Mouse (Mus musculus): ENCODE results near the gene Trit1. TPM values are rescaled to one million over a fixed set of nuclear protein-coding genes. Genes with fewer than 3 reads are reported as not detected.

The Trit1 gene
- polyA plus RNA-seq, 1 experiment = 0.04 TPM

DNA sequence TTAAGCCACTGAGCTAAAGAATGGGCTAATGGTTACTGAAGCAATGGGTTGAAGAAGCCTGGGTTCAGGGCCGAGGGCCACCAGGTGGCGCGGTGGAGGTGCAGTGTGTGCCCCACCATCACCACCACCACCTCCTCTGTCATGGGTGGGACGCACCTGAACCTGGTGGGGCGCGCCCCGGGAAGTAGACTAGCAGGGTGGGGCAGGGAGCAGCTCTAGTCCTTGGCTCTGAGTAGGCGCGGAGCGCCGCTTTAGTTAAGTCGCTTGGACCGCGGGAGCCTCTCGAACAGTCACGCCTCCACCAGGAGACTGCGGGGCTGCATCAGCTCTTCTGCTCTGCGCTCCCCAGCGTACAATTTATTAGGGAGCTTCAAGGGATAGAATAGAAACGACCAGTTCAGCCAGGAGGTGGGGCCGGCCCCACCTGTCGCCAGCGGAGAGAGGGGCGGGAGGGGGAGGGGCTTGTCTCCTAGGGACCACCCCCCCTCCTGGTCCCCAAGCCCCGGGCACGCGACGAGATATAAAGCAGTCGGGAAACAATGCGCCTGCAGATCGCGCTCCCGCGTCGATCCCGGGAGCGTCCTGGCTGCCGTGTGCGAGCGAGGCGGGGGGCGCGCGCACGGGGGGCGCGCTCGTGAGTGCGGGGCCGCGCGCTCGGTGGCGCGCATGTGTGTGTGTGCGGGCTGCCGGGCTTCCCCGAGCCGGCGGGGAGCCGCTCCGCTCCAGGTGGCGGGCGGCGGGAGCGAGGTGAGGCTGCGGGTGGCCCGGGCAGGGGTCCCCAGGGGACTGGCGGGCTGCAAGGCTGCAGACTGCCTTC, 20.8 kb upstream of the Trit1 start, which contains the start of gene Mycl:
Mycl (plus strand) TSS at position 249 of the 817 bp plus-strand sequence.
- TF ChIP-seq GATA1 (IDR thresholded peaks at IDR 0.05; ENCODE audit: low read length) = no peak
- peak within 1 kb of the TSS; percentile 52 for H3K4me3 ChIP-seq (replicated peaks)
- peaks cover 67% of the 10 kb centered on the region for H3K27me3 ChIP-seq (ENCODE audit: control insufficient read depth)
- H3K36me3 ChIP-seq (ENCODE audit: control insufficient read depth) = no peaks in the 10 kb centered on the region
- no peaks in the 10 kb centered on the region; the same call in 1 of the 2 replicates for H3K9me3 ChIP-seq (ENCODE audit: control insufficient read depth, low read length)
- peaks cover 12% of the 10 kb centered on the region for H3K4me1 ChIP-seq (ENCODE audit: control insufficient read depth)

DNA sequence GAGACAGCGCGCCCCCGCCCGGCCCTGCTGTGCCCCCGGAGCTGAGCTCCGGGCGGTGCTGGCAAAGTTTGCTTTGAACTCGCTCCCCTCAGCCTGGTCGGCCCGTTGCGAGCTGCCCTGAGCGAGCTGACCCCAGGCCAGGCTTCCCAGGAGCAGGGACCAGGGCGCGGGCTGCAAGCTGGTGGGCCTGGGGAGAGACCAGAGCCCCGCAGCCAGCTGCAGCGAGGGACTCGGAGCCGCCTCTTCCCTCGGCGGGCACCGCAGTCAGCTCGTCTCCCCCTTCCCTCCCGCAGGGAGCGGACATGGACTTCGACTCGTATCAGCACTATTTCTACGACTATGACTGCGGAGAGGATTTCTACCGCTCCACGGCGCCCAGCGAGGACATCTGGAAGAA, 20.2 kb upstream of the Trit1 start:
- Histone ChIP-seq H3K27me3 (ENCODE audit: control insufficient read depth) (peaks cover 69% of the 10 kb centered on the region), H3K36me3 (ENCODE audit: control insufficient read depth) (no peaks in the 10 kb centered on the region), H3K9me3 (ENCODE audit: control insufficient read depth, low read length) (no peaks in the 10 kb centered on the region; the same call in 1 of the 2 replicates), H3K4me1 (ENCODE audit: control insufficient read depth) (peaks cover 12% of the 10 kb centered on the region), H3K4me3 (replicated peaks) (peak overlapping the region; percentile 52)
- TF ChIP-seq GATA1 (IDR thresholded peaks at IDR 0.05; ENCODE audit: low read length) (no peak), TAL1 (IDR thresholded peaks at IDR 0.05; ENCODE audit: low read length) (no peak)

DNA sequence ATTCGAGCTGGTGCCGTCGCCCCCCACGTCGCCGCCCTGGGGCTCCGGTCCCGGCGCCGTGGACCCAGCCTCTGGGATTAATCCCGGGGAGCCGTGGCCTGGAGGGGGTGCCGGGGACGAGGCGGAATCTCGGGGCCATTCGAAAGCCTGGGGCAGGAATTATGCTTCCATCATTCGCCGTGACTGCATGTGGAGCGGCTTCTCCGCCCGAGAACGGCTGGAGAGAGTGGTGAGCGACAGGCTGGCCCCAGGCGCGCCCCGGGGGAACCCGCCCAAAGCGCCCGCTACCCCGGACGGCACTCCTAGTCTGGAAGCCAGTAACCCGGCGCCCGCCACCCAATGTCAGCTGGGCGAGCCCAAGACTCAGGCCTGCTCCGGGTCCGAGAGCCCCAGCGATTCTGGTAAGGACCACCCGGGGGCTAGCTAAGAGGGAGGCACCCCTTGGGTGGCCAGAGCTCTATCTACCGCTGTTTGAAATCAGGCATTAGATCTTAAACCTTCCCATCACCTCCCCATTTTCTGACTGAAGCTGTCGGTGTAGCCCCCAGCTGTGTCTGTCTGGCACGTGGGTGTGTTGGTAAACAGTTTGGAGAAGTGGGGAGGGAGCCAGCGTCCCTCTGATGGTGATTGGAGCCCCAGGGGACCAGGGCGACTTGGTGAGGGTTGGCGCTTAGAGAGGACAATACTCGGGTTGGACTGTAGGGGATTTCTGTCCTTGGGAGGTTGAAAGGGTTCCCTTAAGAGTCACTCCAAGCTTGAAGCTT, 19.6 kb upstream of the Trit1 start:
- Histone ChIP-seq H3K9me3 (ENCODE audit: control insufficient read depth, low read length) (no peaks in the 10 kb centered on the region; the same call in 1 of the 2 replicates), H3K4me1 (ENCODE audit: control insufficient read depth) (peaks cover 12% of the 10 kb centered on the region), H3K4me3 (replicated peaks) (peak overlapping the region; percentile 52), H3K27me3 (ENCODE audit: control insufficient read depth) (peaks cover 70% of the 10 kb centered on the region), H3K36me3 (ENCODE audit: control insufficient read depth) (no peaks in the 10 kb centered on the region)
- TF ChIP-seq TAL1 (IDR thresholded peaks at IDR 0.05; ENCODE audit: low read length) (no peak), GATA1 (IDR thresholded peaks at IDR 0.05; ENCODE audit: low read length) (no peak)

DNA sequence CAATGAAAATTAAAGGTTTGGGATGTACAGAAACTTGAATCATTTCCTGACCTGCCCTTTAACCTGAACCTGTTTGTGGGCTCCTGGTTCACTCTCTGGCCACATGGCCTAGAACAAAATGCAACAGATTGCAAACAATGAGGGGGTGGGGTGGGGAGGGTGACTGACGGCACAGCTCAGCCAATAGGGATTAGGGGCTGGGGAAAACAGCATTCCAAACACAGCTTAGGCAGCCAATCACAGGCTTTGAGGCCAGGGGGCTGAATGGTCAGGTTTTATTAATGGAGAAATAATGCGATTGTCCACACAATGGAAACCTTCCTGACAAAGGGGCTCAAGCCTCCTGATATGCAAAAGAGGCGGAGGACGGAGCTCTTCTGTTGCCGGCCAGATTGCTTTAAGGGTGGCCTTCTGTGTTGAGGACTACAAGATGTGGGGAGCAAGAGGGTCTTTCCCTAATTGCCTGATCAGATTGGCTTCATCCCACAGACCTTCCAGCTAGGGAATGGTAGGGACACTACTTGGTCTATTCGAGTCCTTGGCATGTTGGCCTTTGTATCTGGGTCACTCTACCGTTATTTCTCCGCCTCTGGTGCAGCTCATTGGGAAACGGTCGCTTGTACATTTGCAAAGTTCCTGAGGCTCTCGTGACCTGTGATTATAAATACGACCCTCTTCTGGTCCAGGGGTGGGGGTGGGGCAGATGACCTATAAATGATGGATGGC, 17.7 kb upstream of the Trit1 start:
- Histone ChIP-seq H3K9me3 (ENCODE audit: control insufficient read depth, low read length) (no peaks in the 10 kb centered on the region; the same call in 1 of the 2 replicates), H3K27me3 (ENCODE audit: control insufficient read depth) (peaks cover 71% of the 10 kb centered on the region), H3K4me1 (ENCODE audit: control insufficient read depth) (peaks cover 12% of the 10 kb centered on the region), H3K36me3 (ENCODE audit: control insufficient read depth) (no peaks in the 10 kb centered on the region), H3K4me3 (replicated peaks) (no peak overlapping the region)
- no peak for TF ChIP-seq GATA1 (IDR thresholded peaks at IDR 0.05; ENCODE audit: low read length)
- no peak for TF ChIP-seq TAL1 (IDR thresholded peaks at IDR 0.05; ENCODE audit: low read length)

DNA sequence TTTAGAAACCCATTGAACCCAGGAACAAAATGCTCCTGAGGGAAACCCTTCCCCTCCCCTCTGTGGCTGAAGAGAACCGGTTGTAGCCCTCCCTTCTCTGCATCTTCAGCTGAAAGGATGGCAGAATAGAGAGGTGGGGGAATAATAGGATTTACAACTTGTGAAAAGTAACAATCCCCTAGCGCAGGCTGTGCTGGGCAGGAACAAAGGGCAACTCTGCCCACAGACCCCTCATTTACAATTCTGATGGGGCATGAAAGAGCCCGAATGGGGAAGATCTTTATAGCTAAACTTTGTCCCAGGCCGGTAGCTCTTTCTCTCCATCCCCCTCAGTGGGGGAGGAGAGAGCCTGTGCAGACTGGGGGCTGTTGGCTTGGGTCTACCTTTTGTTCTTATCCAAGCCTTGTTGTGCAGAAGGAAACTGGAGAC, 17.1 kb upstream of the Trit1 start:
- Histone ChIP-seq H3K4me1 (ENCODE audit: control insufficient read depth) (peaks cover 12% of the 10 kb centered on the region), H3K9me3 (ENCODE audit: control insufficient read depth, low read length) (no peaks in the 10 kb centered on the region; the same call in 1 of the 2 replicates), H3K27me3 (ENCODE audit: control insufficient read depth) (peaks cover 71% of the 10 kb centered on the region), H3K36me3 (ENCODE audit: control insufficient read depth) (no peaks in the 10 kb centered on the region), H3K4me3 (replicated peaks) (no peak overlapping the region)
- no peak for TF ChIP-seq TAL1 (IDR thresholded peaks at IDR 0.05; ENCODE audit: low read length)
- TF ChIP-seq GATA1 (IDR thresholded peaks at IDR 0.05; ENCODE audit: low read length) = no peak

DNA sequence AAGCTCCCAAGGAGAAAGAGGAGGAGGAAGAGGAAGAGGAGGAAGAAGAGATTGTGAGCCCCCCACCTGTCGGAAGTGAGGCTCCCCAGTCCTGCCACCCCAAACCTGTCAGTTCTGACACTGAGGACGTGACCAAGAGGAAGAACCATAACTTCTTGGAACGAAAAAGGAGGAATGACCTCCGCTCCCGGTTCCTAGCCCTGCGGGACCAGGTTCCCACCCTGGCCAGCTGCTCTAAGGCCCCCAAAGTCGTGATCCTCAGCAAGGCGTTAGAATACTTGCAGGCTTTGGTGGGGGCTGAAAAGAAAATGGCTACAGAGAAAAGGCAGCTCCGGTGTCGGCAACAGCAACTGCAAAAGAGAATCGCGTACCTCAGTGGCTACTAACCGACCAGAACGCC, 16.3 kb upstream of the Trit1 start:
- no peak overlapping the region for H3K4me3 ChIP-seq (replicated peaks)
- TF ChIP-seq GATA1 (IDR thresholded peaks at IDR 0.05; ENCODE audit: low read length) (no peak), TAL1 (IDR thresholded peaks at IDR 0.05; ENCODE audit: low read length) (no peak)
- peaks cover 63% of the 10 kb centered on the region for H3K27me3 ChIP-seq (ENCODE audit: control insufficient read depth)
- no peaks in the 10 kb centered on the region; the same call in 1 of the 2 replicates for H3K9me3 ChIP-seq (ENCODE audit: control insufficient read depth, low read length)
- H3K36me3 ChIP-seq (ENCODE audit: control insufficient read depth) = no peaks in the 10 kb centered on the region
- H3K4me1 ChIP-seq (ENCODE audit: control insufficient read depth) = peaks cover 12% of the 10 kb centered on the region

DNA sequence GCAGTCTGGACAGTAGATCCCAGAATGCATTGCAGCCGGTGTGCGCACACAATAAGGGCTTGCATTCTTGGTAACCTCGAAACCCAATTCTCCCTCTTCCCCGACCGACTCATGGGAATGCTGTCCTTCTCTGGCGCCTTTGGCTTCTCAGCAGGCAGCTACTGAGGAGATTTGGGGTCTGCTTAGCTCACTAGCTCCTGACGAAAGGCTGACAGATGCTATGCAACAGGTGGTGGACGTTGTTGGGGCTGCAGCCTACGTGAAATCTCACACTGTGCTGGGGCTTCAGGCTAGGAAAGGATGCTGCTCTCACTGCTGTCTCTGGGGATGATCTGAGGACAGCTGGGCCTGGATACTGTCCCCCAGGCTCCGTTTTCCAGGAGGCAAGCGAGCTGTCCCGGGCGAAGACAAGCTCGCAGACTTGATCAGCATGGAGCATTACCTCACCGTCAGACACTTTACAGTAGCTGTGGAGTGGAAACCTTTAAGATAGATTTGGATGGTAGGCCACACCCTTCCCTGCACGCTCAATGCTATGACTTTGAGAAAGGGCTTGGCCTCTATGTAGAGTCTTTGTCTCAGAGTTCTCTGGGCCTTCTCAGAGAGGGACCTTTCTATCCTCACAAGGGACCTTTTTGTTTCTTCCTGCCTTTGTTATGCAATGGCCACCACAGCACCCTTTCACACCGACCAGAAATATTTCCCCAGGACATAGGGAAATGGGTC, 15.6 kb upstream of the Trit1 start:
- Histone ChIP-seq H3K4me1 (ENCODE audit: control insufficient read depth) (peaks cover 7% of the 10 kb centered on the region), H3K9me3 (ENCODE audit: control insufficient read depth, low read length) (no peaks in the 10 kb centered on the region; the same call in 1 of the 2 replicates), H3K27me3 (ENCODE audit: control insufficient read depth) (peaks cover 59% of the 10 kb centered on the region), H3K36me3 (ENCODE audit: control insufficient read depth) (no peaks in the 10 kb centered on the region), H3K4me3 (replicated peaks) (no peak overlapping the region)
- no peak for TF ChIP-seq GATA1 (IDR thresholded peaks at IDR 0.05; ENCODE audit: low read length)
